Mouse (Mus musculus) large intestine, adult 2 months (tissue): ENCODE data around the gene Gsdma2. TPM values are rescaled to one million over a fixed set of nuclear protein-coding genes. Genes with fewer than 3 reads are reported as not detected.

Experiments
- DNase-seq: peaks from one replicate; pipeline ENCODE4 v3.0.0-alpha.2; 2012; ENCODE audit warnings: low read depth, low spot score
- WGBS: fragments of 180-500 bp; shearing (Covaris S2); methylation state at CpG from one replicate; pipeline ENCODE4 v1.1.7; 2018; 5-methylcytosine and 5-hydroxymethylcytosine counted together
- polyA plus RNA-seq: library from polyadenylated mRNA; depleted of rRNA; stranded (reverse); fragments of >200 nt; gene quantifications from 2 replicates; pipeline ENCODE4 v1.2.3, GENCODE M21; 2012; rRNA removed

The Gsdma2 gene
- polyA plus RNA-seq, 1 experiment, result 0.89 TPM

GRCm38 (mm10) chr11:98696454-98697216 lies 50.1 kb downstream of the Gsdma2 start:
- 65% methylated on average over 14 of the region's 14 CpGs for WGBS
- no peak for DNase-seq

- 88% methylated on average over 12 of the region's 12 CpGs for WGBS
- DNase-seq, result no peak
These were observed 50.7 kb downstream of the Gsdma2 start for GRCm38 (mm10) chr11:98697225-98697624.

- 84% methylated on average over 16 of the region's 16 CpGs for WGBS
- no peak for DNase-seq
These were observed 52.5 kb downstream of the Gsdma2 start for GRCm38 (mm10) chr11:98698849-98699640.

- 23% methylated on average over 4 of the region's 4 CpGs for WGBS
- DNase-seq, result no peak
These were observed 53.4 kb downstream of the Gsdma2 start for GRCm38 (mm10) chr11:98699911-98700310.

GRCm38 (mm10) chr11:98701213-98701670 lies 54.7 kb downstream of the Gsdma2 start, which contains the start of gene Csf3:
Csf3 (plus strand) TSS chr11:98701263.
- WGBS, result 51% methylated on average over 10 of the region's 10 CpGs

GRCm38 (mm10) chr11:98702323-98702722 lies 55.8 kb downstream of the Gsdma2 start:
- no peak for DNase-seq
- 63% methylated on average over 5 of the region's 5 CpGs for WGBS

More at GRCm38 (mm10) chr11:98701213-98701670, 54.7 kb downstream of the Gsdma2 start, which contains the start of gene Csf3:
- no peak for DNase-seq

- 91% methylated on average over 10 of the region's 10 CpGs for WGBS
These were observed 58.5 kb downstream of the Gsdma2 start for GRCm38 (mm10) chr11:98705021-98705420.

More at GRCm38 (mm10) chr11:98705021-98705420, 58.5 kb downstream of the Gsdma2 start:
- DNase-seq, result no peak

Other genes starting within 250 kb of the Gsdma2 start
- gene Pgap3, start 246.3 kb upstream of the Gsdma2 start, polyA plus RNA-seq, result 34.0 and 37.9 TPM in 2 replicates
- gene Erbb2, start 234.3 kb upstream of the Gsdma2 start, polyA plus RNA-seq, result 62.1 and 92.7 TPM in 2 replicates
- 72.4 and 90.3 TPM in 2 replicates for gene Mien1, start 207.8 kb upstream of the Gsdma2 start, polyA plus RNA-seq
- 83.7 and 92.9 TPM in 2 replicates for gene Grb7, start 200.4 kb upstream of the Gsdma2 start, polyA plus RNA-seq
- gene Ikzf3, start 100.7 kb upstream of the Gsdma2 start, polyA plus RNA-seq, result 8.1 and 15.1 TPM in 2 replicates
- 0.31 and 0.78 TPM in 2 replicates for gene Zpbp2, start 95.7 kb upstream of the Gsdma2 start, polyA plus RNA-seq
- gene Ormdl3, start 59.4 kb upstream of the Gsdma2 start, polyA plus RNA-seq, result 45.7 and 70.2 TPM in 2 replicates
- gene Lrrc3c, start 48.5 kb upstream of the Gsdma2 start, polyA plus RNA-seq, result not detected in 2 replicates
- not detected in 2 replicates for gene Gm12355, start 21.1 kb upstream of the Gsdma2 start, polyA plus RNA-seq
- not detected in 2 replicates for gene Gsdma3, start 20.4 kb upstream of the Gsdma2 start, polyA plus RNA-seq
- gene Gsdma, start 17.6 kb downstream of the Gsdma2 start, polyA plus RNA-seq, result 0.41 and 0.51 TPM in 2 replicates
- gene Psmd3, start 35.8 kb downstream of the Gsdma2 start, polyA plus RNA-seq, result 186 and 196 TPM in 2 replicates
- gene Csf3, start 54.5 kb downstream of the Gsdma2 start, polyA plus RNA-seq, result not detected in 2 replicates
- gene Med24, start 82.7 kb downstream of the Gsdma2 start, polyA plus RNA-seq, result 43.2 and 50.8 TPM in 2 replicates
- gene Thra, start 93.9 kb downstream of the Gsdma2 start, polyA plus RNA-seq, result 55.9 and 83.8 TPM in 2 replicates
- gene Nr1d1, start 128.6 kb downstream of the Gsdma2 start, polyA plus RNA-seq, result 32.0 and 71.6 TPM in 2 replicates
- 22.1 and 32.3 TPM in 2 replicates for gene Msl1, start 148.8 kb downstream of the Gsdma2 start, polyA plus RNA-seq
- 21.1 and 23.8 TPM in 2 replicates for gene Casc3, start 158.1 kb downstream of the Gsdma2 start, polyA plus RNA-seq
- 29.2 and 37.4 TPM in 2 replicates for gene Rapgefl1, start 190.0 kb downstream of the Gsdma2 start, polyA plus RNA-seq
- gene Wipf2, start 216.9 kb downstream of the Gsdma2 start, polyA plus RNA-seq, result 9.9 and 13.8 TPM in 2 replicates